Mouse (Mus musculus): ENCODE results near the gene Hist1h2bf. TPM values are rescaled to one million over a fixed set of nuclear protein-coding genes. Genes with fewer than 3 reads are reported as not detected.

Gene Hist1h2bf
- polyA plus RNA-seq, 1 experiment from 2014 or later = not detected

Other genes starting within 250 kb of the Hist1h2bf start
- 11.3 TPM for gene Zfp322a, start 205.0 kb downstream of the Hist1h2bf start, polyA plus RNA-seq (2017; shearing (Covaris generic))
- 14.7 TPM for gene Abt1, start 150.3 kb downstream of the Hist1h2bf start, polyA plus RNA-seq (2017; shearing (Covaris generic))
- gene Btn1a1, start 108.3 kb downstream of the Hist1h2bf start, polyA plus RNA-seq (2017; shearing (Covaris generic)) = not detected
- gene Btn2a2, start 85.3 kb downstream of the Hist1h2bf start, polyA plus RNA-seq (2017; shearing (Covaris generic)) = not detected
- 4.7 TPM for gene Hist1h4h, start 43.1 kb downstream of the Hist1h2bf start, polyA plus RNA-seq (2017; shearing (Covaris generic))
- not detected for gene Hist1h2af, start 40.3 kb downstream of the Hist1h2bf start, polyA plus RNA-seq (2017; shearing (Covaris generic))
- not detected for gene Hist1h3g, start 38.8 kb downstream of the Hist1h2bf start, polyA plus RNA-seq (2017; shearing (Covaris generic))
- gene Hist1h2bh, start 30.8 kb downstream of the Hist1h2bf start, polyA plus RNA-seq (2017; shearing (Covaris generic)) = 0.29 TPM
- gene Hist1h3f, start 30.1 kb downstream of the Hist1h2bf start, polyA plus RNA-seq (2017; shearing (Covaris generic)) = 1.1 TPM
- not detected for gene Hist1h4f, start 22.5 kb downstream of the Hist1h2bf start, polyA plus RNA-seq (2017; shearing (Covaris generic))
- 0.21 TPM for gene Hist1h1d, start 20.9 kb downstream of the Hist1h2bf start, polyA plus RNA-seq (2017; shearing (Covaris generic))
- gene Hist1h3e, start 11.8 kb downstream of the Hist1h2bf start, polyA plus RNA-seq (2017; shearing (Covaris generic)) = 2.8 TPM
- 1.7 TPM for gene Hist1h2ae, start 3.0 kb downstream of the Hist1h2bf start, polyA plus RNA-seq (2017; shearing (Covaris generic))
- 3.7 TPM for gene Hist1h2bg, start 2.8 kb downstream of the Hist1h2bf start, polyA plus RNA-seq (2017; shearing (Covaris generic))
- 0.70 TPM for gene Hist1h2ad, start 185 bp upstream of the Hist1h2bf start, polyA plus RNA-seq (2017; shearing (Covaris generic))
- gene Hist1h3d, start 1.6 kb upstream of the Hist1h2bf start, polyA plus RNA-seq (2017; shearing (Covaris generic)) = not detected
- gene Hist1h4d, start 7.4 kb upstream of the Hist1h2bf start, polyA plus RNA-seq (2017; shearing (Covaris generic)) = 14.8 TPM
- gene Hist1h2be, start 46.9 kb upstream of the Hist1h2bf start, polyA plus RNA-seq (2017; shearing (Covaris generic)) = 2.0 TPM
- gene Hist1h1e, start 48.4 kb upstream of the Hist1h2bf start, polyA plus RNA-seq (2017; shearing (Covaris generic)) = 4.4 TPM
- 0.29 TPM for gene Hist1h2ac, start 109.8 kb upstream of the Hist1h2bf start, polyA plus RNA-seq (2017; shearing (Covaris generic))
- gene Hist1h2bc, start 110.0 kb upstream of the Hist1h2bf start, polyA plus RNA-seq (2017; shearing (Covaris generic)) = 10.1 TPM
- not detected for gene Hist1h1t, start 121.6 kb upstream of the Hist1h2bf start, polyA plus RNA-seq (2017; shearing (Covaris generic))
- 4.5 TPM for gene Hist1h4c, start 124.3 kb upstream of the Hist1h2bf start, polyA plus RNA-seq (2017; shearing (Covaris generic))
- 0.79 TPM for gene Hfe, start 136.7 kb upstream of the Hist1h2bf start, polyA plus RNA-seq (2017; shearing (Covaris generic))
- gene Hist1h1c, start 164.6 kb upstream of the Hist1h2bf start, polyA plus RNA-seq (2017; shearing (Covaris generic)) = 34.3 TPM
- gene Hist1h3c, start 171.4 kb upstream of the Hist1h2bf start, polyA plus RNA-seq (2017; shearing (Covaris generic)) = not detected
- not detected for gene Hist1h2bb, start 172.5 kb upstream of the Hist1h2bf start, polyA plus RNA-seq (2017; shearing (Covaris generic))
- gene Hist1h2ab, start 176.9 kb upstream of the Hist1h2bf start, polyA plus RNA-seq (2017; shearing (Covaris generic)) = not detected
- gene Hist1h3b, start 178.1 kb upstream of the Hist1h2bf start, polyA plus RNA-seq (2017; shearing (Covaris generic)) = not detected
- gene Hist1h4b, start 182.8 kb upstream of the Hist1h2bf start, polyA plus RNA-seq (2017; shearing (Covaris generic)) = 6.6 TPM
- not detected for gene Hist1h4a, start 187.0 kb upstream of the Hist1h2bf start, polyA plus RNA-seq (2017; shearing (Covaris generic))
- gene Hist1h3a, start 188.2 kb upstream of the Hist1h2bf start, polyA plus RNA-seq (2017; shearing (Covaris generic)) = 3.8 TPM
- gene Hist1h1a, start 189.5 kb upstream of the Hist1h2bf start, polyA plus RNA-seq (2017; shearing (Covaris generic)) = not detected
- gene Trim38, start 195.7 kb upstream of the Hist1h2bf start, polyA plus RNA-seq (2017; shearing (Covaris generic)) = not detected
- not detected for gene Slc17a2, start 232.8 kb upstream of the Hist1h2bf start, polyA plus RNA-seq (2017; shearing (Covaris generic))